In the genomic region with DNA sequence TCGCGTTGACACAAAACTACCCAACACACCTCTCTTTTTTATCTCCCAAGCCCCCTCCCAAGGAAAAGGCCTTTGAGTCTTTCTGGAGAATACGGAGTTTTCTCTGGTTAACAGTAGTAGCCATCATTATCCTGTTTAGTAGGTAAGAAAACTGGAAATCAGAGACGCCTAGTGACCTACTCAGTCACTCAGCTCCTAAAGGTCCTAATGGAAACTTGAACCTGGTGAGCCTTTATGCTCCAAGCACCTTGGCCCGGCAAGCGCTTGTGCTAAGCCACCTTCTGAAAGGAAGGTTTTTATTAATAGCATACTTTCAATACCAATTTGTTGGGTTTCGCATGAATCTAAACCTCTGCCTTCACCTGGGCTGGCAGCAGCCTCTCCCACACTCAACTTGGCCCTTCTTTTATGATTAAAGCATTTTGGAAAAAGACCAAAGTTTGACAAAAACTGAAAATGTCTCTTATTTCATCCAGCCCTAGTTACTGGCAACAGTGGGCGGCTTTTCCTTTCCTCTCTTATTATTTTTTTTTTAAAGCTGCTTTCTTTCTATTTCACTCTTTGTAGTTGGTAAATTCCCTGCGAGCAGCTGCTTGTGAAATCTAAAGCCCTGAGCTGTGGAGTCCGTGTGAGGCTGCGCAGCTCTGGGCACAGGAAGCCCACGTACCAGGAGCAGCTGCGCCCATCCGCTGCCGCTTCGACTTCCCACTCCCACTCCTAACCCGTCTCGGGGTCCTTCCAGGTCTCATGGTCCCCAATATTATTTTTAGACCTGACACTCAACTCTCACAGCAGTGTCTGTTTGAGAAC, we compare ENCODE assay signal across 10 mouse cellular contexts.
DNase-seq lines count a peak whose midpoint lies in the region; ATAC-seq and TF ChIP-seq lines count a peak whose summit lies in the region.
"Had no signal": no experiment of that assay in that cellular context is flagged by ENCODE, and none has a peak within 500 bp of the region (broad histone marks: within the 10 kb centered on the region; RNA-seq: fewer than 3 reads in every experiment).

No protein-coding gene starts in this region.

- no peak overlapping the region for H3K9ac ChIP-seq in hindbrain, embryonic 11.5 days (ENCODE audit: low read depth, low read length)
- no peak overlapping the region for H3K9ac ChIP-seq in stomach, postnatal 0 days (ENCODE audit: low read length)
- H3K9ac ChIP-seq: neural tube, embryonic 13.5 days had no signal

- TF ChIP-seq EP300 in stomach, postnatal 0 days (optimal IDR thresholded peaks at IDR 0.05): no peak

- no peaks in the 10 kb centered on the region for H3K27me3 ChIP-seq in hindbrain, embryonic 11.5 days (ENCODE audit: control insufficient read depth, insufficient read depth, low read length)
- no peaks in the 10 kb centered on the region for H3K27me3 ChIP-seq in stomach, postnatal 0 days (ENCODE audit: control insufficient read depth, insufficient read depth, low read length)
- H3K27me3 ChIP-seq: neural tube, embryonic 13.5 days had no signal

- H3K36me3 ChIP-seq in hindbrain, embryonic 11.5 days (ENCODE audit: control insufficient read depth, insufficient read depth, low read length): no peaks in the 10 kb centered on the region
- H3K36me3 ChIP-seq in stomach, postnatal 0 days (ENCODE audit: control insufficient read depth, insufficient read depth, low read length): no peaks in the 10 kb centered on the region
- H3K36me3 ChIP-seq: heart, embryonic 10.5 days; neural tube, embryonic 13.5 days had no signal

- H3K4me1 ChIP-seq in hindbrain, embryonic 11.5 days (replicated peaks; ENCODE audit: control insufficient read depth, insufficient read depth, low read length): peaks cover 4% of the 10 kb centered on the region; the same call in 1 of the 2 replicates
- no peaks in the 10 kb centered on the region for H3K4me1 ChIP-seq in stomach, postnatal 0 days (replicated peaks; ENCODE audit: control insufficient read depth, insufficient read depth)

- TF ChIP-seq CTCF in stomach, postnatal 0 days (IDR thresholded peaks at IDR 0.05; ENCODE audit: low read depth): no peak

- H3K27ac ChIP-seq in hindbrain, embryonic 11.5 days (ENCODE audit: low read depth, low read length): no peak overlapping the region
- no peak overlapping the region for H3K27ac ChIP-seq in stomach, postnatal 0 days (replicated peaks)
- H3K27ac ChIP-seq: heart, embryonic 10.5 days; neural tube, embryonic 13.5 days had no signal

- no peaks in the 10 kb centered on the region for H3K9me3 ChIP-seq in hindbrain, embryonic 11.5 days (ENCODE audit: control insufficient read depth, low read length)
- no peaks in the 10 kb centered on the region for H3K9me3 ChIP-seq in stomach, postnatal 0 days (ENCODE audit: control insufficient read depth, low read length)
- H3K9me3 ChIP-seq: heart, embryonic 10.5 days; neural tube, embryonic 13.5 days had no signal

- ATAC-seq in CD4-positive, CD25-positive, alpha-beta regulatory T cell, adult 4 months: peak; percentile 48
- peak; percentile 68 for ATAC-seq in granulocyte monocyte progenitor cell, adult 5-6 weeks (replicated peaks; ENCODE audit: poor library complexity, severe bottlenecking)
- ATAC-seq in megakaryocyte, adult 5-6 weeks (ENCODE audit: poor library complexity, severe bottlenecking): peak; percentile 66
- ATAC-seq in hindbrain, embryonic 11.5 days (ENCODE audit: low FRiP score): no peak
- no peak for ATAC-seq in stomach, postnatal 0 days (ENCODE audit: low FRiP score, low TSS enrichment)

- H3K4me2 ChIP-seq in hindbrain, embryonic 11.5 days (replicated peaks; ENCODE audit: low read depth, low read length): no peak overlapping the region
- H3K4me2 ChIP-seq in stomach, postnatal 0 days (replicated peaks; ENCODE audit: low read depth): no peak overlapping the region
- H3K4me2 ChIP-seq: neural tube, embryonic 13.5 days had no signal

- peak; percentile 59 for DNase-seq in layer of hippocampus, adult 11-12 months (ENCODE audit: low spot score)
- no peak for DNase-seq in layer of hippocampus, postnatal 25 days (ENCODE audit: extremely low spot score in 1 of 2, low spot score in 1 of 2)
- DNase-seq in hindbrain, embryonic 11.5 days (ENCODE audit: low spot score): no peak
- DNase-seq in embryo, embryonic 9.5 days (ENCODE audit: extremely low spot score): no peak
- no peak for DNase-seq in stomach, postnatal 0 days (ENCODE audit: low spot score)

- H3K4me3 ChIP-seq in hindbrain, embryonic 11.5 days (ENCODE audit: low read depth, low read length): no peak overlapping the region
- no peak overlapping the region for H3K4me3 ChIP-seq in stomach, postnatal 0 days (ENCODE audit: low read depth, low read length)
- H3K4me3 ChIP-seq: heart, embryonic 10.5 days; neural tube, embryonic 13.5 days had no signal

- WGBS in hindbrain, embryonic 11.5 days: 93% methylated on average over 18 of the region's 18 CpGs
- WGBS in stomach, postnatal 0 days: 77% methylated on average over 18 of the region's 18 CpGs

Comparison
In these comparisons a context has a peak if more than half of its experiments do, and no peak if none do; other contexts are left out.
1. ATAC-seq: peak in CD4-positive, CD25-positive, alpha-beta regulatory T cell, adult 4 months (single experiment), granulocyte monocyte progenitor cell, adult 5-6 weeks (single experiment) and megakaryocyte, adult 5-6 weeks (single experiment); none in hindbrain, embryonic 11.5 days (single experiment) and stomach, postnatal 0 days (single experiment).